Mouse (Mus musculus) megakaryocyte progenitor cell, adult 5-6 weeks (primary cell): ENCODE data around the gene Uox. TPM values are rescaled to one million over a fixed set of nuclear protein-coding genes. Genes with fewer than 3 reads are reported as not detected.

Experiments
- ATAC-seq: replicated peaks from 2 replicates; pipeline ENCODE4 v1.8.0; 2016; ENCODE audit warnings: mild to moderate bottlenecking, moderate TSS enrichment, inconsistent platforms; ENCODE audit not compliant: poor library complexity
- total RNA-seq, 2 experiments: library from RNA; stranded (forward) in 1 of 2; stranded (reverse) in 1 of 2; fragments of 157-497, 149-512 nt in 1 of 2; fragments of 200-1000 nt in 1 of 2; gene quantifications; 2 replicates each; pipeline versions ENCODE4 v1.2.3 to v1.2.4; 2015 to 2017

The Uox gene
- total RNA-seq (2015) (not detected in 2 replicates), total RNA-seq (2017) (not detected in 2 replicates)

DNA sequence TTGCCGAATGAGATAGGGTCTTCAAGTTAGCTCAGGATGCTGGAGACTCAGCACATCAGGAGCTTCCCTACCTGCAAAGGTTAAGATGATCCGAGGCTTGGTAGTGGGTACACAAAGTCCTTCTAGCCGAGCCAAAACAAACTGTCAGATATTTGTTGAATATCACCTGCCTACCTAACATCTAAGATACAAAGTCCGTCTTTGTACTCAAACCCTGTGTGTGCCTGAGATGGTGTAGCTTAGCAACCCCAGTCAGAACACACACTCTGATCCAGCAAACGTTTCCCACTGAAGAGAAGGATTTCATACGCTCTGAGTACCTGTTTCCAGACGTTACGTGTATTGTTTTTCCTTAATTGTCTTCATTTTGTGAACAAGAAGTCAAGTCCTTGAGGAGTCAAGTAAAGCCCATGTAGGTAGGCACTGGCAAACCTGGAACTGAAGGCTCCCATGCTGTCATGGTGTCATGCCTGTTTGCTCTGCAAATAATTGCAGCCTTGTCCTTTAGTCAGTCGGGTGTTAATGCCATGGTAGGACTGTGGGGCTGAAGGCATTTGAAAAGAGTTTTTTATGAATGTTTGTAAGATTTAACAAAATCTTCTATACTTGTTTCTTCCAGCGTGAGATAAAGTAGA is at the start of gene Uox:
Uox (plus strand) TSS at position 279 of the 635 bp plus-strand sequence.
- no peak for ATAC-seq

GRCm38 (mm10) chr3:146520798-146521651 is 49.2 kb upstream of the Uox start, which contains the start of gene Rpf1:
Gene Rpf1, minus strand, starts transcription at chr3:146521429.
- ATAC-seq: peak; percentile 96

DNA sequence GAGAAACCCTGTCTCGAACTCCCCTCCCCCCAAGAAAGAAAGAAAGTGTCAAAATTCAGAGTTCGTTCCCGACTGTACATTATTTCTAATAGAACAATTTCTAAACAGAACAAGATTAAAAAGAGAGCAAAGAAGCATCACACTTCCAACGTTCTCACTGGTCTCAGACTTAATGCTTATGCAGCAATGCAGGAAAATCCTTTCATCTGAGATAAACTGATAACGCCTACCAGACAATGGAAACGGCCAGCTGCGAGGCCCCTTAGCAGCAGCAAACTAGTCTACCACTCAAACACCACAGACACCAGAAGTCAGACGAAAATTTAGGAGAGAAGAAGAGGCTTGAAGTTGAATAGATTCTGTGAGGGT is 48.6 kb upstream of the Uox start:
- ATAC-seq: peak; percentile 24; the same call in 1 of the 2 replicates

DNA sequence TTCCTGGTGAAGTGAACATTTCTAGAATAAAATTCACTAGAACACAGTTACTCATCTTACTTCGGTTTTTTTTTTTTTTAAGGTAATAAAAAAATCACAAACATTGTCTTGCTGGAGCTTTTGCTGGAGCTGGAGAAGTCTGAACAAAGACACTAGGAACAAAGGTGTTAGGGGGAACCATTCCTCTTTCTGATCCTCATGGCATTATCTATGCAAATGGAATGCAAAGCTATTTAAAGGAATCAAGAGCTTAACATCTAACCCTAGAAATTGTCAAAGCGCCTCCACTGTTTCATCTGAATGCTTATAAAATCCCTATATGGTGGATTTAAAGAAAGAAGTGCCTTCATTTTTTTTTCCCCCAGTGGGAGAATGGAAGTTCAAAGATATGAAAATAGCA is 41.9 kb upstream of the Uox start:
- ATAC-seq: no peak

DNA sequence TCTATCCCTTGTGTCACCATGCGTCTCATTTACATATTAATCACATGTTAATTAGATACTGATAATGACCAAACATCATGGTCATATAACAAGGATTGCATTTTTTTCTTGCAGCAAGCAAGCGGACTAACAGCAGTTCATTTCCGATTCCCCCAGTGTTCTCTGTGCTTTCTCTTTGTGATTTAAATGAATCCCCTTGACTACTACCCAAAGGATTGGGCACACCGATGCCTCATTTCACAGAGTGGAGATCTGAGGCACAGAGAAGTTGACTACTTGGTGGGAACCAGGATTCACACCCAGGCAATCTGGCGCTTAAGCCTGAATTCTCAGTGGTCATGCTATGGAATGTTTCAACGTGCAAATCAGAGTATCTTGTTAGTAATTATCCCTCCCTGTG is 35.2 kb upstream of the Uox start:
- ATAC-seq: no peak

DNA sequence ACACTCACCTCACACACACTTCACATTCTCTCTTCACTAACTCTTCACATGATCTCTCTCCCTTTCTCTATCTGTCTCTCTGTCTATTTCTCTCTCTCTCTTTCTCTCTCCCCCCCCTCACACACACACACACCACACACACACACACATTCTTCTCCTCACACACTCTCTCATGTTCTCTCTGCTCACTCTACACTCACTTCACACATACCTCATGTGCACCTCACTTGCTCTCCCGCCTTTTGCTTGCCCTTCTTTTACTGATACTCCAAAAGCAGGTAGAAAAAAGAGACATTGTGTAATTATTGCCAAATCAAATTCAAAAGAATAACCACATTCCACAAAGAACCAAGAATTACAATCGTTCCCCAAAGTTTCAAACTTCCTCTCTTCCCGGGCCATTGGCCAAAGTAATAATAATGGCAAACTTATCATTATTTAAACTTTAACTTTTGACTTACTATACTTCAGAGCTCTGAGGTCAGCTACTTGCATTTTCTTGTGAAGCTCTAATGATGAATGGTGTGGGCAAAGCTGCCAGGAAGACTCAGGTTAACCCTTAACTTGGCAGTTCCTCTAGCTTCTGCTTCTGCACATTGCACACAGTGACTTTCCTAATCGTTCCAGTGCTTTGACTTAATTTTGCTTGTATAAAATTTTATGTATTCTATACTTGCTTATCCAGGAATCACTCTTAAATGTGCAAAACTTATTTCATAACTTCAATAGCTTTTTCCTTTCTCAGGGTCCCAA is 29.5 kb upstream of the Uox start:
- ATAC-seq: peak; percentile 52; the same call in 1 of the 2 replicates

DNA sequence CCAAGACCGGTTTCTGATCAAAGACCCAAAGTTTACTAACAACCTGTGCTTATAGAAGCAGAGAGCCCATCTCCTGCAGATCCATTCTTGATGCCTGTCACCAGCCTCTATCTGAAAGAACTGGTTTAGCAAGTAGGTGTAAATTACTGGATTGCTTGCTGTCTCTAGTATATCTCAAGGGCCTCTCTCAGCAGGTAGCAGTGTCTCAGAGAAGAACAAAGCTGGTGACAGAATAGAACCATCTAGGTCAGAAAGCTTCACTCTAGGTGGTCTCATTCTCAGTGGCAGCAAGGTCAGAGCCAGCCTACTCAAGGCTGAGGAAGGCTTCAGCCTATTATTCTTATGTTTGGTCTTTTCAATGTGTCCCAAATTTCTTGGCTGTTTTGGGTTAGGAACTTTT is 26.6 kb upstream of the Uox start:
- ATAC-seq: no peak

- ATAC-seq: no peak
These were observed 15.4 kb upstream of the Uox start for GRCm38 (mm10) chr3:146554816-146555215.

DNA sequence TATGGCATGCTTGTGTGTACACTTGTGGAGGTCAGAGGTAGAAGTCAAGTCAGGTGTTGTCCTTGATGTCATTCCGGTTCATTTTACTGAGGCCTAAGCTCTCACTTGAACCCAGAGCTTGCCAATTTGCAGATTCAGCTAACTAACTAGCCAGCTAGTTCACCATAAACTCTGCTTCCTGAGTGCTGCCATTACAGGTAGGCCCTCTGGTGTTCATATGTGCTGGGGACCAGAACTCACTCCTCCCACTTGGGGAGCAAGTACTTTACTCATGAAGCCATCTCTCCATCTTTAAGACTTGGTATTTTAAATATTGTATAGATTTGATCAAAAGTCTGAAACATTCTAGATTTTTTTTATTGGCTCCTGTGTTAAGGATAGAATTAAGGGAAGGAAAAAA is 13.7 kb upstream of the Uox start:
- 0 out of 2 replicates have a peak, but pooled peaks have one; percentile 42 for ATAC-seq

GRCm38 (mm10) chr3:146557507-146557906 is 12.7 kb upstream of the Uox start:
- ATAC-seq: no peak

- no peak for ATAC-seq
These were observed 7.3 kb upstream of the Uox start for GRCm38 (mm10) chr3:146562936-146563335.

DNA sequence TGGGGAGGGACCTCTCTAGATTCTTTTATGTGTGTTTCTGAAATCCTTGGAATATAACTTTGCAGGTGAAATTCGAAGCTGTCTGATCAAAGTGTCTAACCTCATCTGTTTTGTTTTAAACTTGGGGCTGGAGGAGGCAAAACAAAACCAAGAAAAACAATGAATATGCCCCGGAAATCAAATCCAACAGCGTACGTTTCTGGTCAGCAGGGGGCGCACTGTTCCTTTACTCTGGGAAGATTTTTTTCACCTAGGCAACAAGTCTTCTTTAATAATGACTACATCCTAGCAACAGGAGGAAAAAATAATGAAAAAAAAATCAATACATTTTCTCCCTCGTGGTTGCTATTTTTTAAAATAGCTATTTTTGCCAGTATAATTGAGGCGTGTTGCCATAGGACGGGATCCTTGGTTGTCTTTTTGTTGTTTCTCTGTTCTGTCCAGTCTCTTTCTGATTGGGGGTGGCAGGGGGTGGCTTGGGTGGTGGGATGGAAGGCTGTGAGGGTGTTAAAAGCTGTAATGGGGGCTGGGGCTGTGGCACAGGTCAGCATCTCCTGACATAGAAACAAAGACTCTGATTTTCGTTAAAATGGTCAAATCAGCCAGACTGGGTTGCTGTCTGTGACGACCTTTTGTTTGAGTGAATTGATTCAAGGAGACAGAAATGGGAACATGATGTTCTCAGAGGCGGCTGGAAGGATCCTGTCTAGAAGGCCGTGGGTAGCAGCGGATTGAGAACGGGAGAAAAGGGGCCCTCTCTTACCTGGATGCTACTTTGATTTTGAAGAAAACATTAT is 5.8 kb upstream of the Uox start:
- ATAC-seq: peak; percentile 83

- ATAC-seq: no peak
These were observed 5.2 kb upstream of the Uox start for GRCm38 (mm10) chr3:146565065-146565411.

DNA sequence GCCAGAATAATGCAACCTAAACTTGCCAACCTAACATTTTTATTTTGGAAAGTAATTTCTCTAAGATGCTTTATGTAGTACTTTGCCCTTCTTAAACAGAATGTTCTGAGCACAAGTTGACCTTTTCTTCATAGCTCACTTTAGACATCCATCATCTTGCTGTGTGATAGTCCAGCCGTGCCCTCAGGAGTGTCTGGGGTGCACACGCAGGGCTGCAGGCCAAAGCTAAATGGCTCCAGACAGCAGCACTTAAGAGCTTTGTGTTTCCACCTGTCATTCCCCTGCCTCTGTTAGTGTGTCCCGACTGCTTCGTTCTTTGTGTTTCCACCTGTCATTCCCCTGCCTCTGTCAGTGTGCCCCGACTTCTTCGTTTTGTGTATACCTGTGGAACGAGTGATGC is 2.9 kb upstream of the Uox start:
- ATAC-seq: no peak

DNA sequence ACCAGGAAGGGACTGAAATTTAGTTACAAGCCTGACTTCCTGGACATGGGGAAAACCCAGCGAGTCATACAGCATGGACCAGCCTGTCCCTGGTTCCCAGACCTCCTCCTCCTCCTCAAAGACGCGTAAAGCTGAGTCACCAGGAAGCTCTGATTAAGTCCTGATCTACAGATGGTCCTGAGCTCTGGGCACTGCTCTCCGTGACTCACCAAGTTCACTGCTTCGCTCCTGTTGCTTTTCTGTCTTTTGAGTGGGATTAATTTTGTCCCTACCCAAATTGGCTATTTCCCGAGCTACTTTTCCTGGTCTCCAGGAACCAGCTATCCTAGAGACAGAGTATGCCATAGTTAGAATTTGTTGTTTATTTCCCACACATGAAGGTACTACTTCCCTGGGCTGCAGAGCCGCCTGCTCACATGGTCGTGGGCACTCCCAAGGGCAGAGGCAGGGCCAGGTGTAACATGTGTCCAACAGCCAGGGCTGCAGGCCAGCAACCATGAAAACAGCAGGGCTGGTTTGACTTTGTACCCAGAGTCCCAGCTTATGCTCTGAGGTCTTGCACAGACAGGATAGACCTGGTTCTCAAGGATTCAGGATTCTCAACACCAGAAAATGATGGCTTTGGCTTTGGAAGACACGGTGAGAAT is 2.2 kb upstream of the Uox start:
- no peak for ATAC-seq

DNA sequence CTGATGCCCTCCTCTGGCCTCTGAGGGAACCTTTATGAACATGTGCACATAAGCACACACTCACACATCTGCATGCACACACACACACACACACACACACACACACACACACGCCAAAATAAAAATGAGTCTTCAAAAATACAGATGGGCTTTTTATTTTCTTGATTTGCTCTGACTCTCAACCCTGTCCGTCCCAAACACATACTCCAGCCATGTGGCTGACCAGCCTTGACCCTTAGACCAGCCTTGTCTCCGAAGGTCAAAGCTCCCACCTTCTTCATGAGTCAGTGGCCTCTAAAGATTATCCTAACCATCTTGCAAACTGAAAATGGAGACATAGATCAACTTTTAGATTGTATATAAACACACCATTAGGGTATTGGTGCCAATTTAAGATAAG is 632 bp upstream of the Uox start:
- no peak for ATAC-seq

- no peak for ATAC-seq
These were observed 713 bp downstream of the Uox start for GRCm38 (mm10) chr3:146570939-146571338.

GRCm38 (mm10) chr3:146571341-146571740 is 1.1 kb downstream of the Uox start:
- ATAC-seq: peak; percentile 69

GRCm38 (mm10) chr3:146577591-146577990 is 7.4 kb downstream of the Uox start:
- no peak for ATAC-seq

DNA sequence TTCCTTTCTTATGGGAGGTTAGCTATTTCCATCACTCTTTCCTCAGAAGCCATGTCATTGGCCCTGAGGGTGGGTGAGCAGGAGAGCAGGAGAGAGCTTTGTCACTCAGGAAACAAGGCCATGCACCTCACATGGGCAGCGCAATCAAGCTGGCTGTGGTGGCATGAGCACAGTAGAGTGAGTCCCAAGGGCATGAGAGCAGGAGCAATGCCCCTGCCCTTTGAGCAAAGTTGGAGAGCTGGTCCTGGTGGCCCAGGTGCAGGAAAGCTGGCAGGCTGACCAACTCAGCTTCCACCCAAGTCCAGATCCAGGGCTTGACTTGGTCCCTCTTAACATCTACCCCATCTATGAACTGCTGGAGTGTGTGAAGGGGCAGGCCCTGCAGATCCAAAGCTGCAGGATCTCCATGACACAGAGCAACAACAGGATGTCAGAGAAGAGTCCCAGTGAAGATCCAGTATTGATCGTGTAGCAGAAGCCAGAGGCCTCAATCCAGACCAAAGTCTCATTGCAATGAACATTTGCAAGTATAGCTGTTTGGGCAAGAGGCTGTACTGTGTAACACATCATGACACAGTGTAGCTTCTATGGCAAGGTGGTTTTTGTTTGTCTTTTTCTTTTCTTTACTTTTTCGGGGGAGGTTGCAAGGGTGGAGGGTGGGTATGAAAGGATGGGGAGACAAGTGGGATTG is 10.0 kb downstream of the Uox start:
- ATAC-seq: no peak
